Mouse (Mus musculus): ENCODE results near the gene Kcnh4.
A peak's percentile ranks its signal among the peaks of the same experiment; 100 is the strongest.

The Kcnh4 gene

GRCm38 (mm10) chr11:100730477-100731205 is 29.1 kb downstream of the Kcnh4 start:
- no peak for DNase-seq (ENCODE audit: low spot score)

DNA sequence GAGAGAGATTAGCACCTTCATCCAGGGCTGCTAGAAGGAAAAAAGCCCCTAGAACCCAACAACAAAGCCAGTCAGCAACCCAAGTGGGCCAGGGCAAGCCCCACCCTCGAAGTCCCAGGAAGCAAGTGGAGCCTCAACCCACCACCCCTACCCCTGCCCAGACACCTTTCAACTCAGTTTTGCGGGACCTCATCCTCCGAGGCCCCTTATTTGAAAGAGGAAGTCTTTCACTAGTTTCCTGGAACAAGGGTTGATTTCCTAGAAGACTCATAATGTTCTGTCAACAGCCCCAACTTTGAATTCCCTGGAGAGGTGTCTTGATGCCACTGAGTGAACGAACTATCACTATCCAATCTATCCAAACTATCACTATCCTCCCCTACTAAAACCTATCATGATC is 29.8 kb downstream of the Kcnh4 start:
- DNase-seq (ENCODE audit: low spot score): no peak

DNA sequence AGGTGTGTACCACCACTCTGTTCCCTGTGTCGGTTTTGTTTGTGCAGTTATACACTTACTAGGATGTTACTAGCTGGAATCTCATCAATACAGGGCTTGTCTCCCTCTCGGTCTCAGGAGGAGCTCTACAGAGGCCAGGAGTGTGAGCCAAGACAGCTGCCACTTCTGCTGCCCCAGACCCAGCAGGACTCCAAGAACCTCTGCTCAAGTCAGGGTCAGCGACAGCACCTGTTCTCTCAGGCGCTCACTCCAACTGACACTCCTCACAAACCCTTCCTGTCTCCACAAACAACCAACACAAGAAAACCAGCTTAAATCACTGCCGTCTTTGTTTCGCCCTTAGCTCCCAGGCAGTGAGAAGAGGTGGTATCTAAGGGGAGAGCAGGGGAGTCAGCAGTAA is 31.1 kb downstream of the Kcnh4 start:
- DNase-seq (ENCODE audit: low spot score): no peak

DNA sequence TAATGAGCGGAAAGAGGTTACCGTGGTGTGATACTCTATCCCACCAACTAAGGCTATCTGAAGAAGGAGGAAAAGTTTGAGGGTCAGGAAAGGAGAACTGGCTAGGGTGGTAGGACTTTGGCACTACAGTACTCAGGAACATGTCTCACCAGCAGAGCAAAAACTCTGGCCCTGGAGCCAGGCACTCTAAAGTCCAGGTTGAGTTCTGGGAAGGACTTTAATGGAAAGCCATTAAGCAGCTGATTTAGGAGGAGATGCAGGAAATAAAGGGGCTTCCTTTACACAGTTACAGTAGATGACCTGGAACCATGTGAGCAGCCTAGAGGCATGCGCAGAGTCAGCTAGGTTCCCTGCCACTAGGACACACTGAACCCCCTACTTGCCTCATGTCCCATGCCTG is 32.5 kb downstream of the Kcnh4 start:
- DNase-seq (ENCODE audit: low spot score): no peak

- no peak for DNase-seq (ENCODE audit: low spot score)
These were observed 34.7 kb downstream of the Kcnh4 start for GRCm38 (mm10) chr11:100724919-100725512.

GRCm38 (mm10) chr11:100722493-100723028 is 37.2 kb downstream of the Kcnh4 start:
- DNase-seq (ENCODE audit: low spot score): no peak

GRCm38 (mm10) chr11:100721776-100722492 is 37.8 kb downstream of the Kcnh4 start:
- DNase-seq (ENCODE audit: low spot score): no peak

DNA sequence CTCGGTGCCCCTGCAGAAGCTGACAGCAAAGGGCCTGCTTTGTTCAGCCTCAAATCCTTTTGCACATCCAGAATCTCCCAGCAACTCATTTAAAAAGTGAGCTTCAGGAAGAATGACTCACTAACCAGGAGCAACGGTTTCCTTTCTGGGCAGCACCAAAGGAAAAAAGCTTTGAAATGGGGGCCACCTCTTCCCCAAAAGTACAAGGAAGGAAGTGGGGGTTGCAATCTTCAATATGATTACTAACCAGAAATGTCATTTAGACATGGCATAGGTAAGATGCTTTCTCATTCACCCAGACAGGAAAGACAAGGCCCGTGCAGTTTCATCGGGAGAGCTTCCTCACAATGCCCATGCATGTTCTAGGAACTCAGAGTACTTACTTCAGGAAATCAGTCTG is 38.5 kb downstream of the Kcnh4 start:
- DNase-seq (ENCODE audit: low spot score): no peak

DNA sequence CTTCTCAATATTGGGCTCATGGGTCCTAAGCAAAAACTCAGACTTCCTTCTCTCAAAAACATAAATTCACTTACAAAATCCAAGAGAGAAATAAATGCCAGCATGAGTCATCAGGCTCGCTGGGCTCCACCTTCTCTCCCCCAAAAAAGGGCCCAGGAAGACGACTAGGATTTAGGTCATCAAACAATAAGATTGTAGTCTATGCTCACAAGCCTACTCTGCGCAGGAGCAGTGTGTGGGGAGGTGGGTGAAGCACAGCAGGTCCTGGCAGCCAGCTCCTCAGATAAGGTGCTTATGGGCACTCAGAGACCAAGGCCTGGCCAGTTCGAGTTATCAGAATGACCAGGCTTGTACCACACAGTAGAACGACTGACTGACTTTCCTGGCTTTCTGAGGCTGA is 39.4 kb downstream of the Kcnh4 start:
- DNase-seq (ENCODE audit: low spot score): no peak

- DNase-seq (ENCODE audit: low spot score): no peak
These were observed 39.8 kb downstream of the Kcnh4 start for GRCm38 (mm10) chr11:100719893-100720292.

GRCm38 (mm10) chr11:100719312-100719711 is 40.4 kb downstream of the Kcnh4 start:
- DNase-seq (ENCODE audit: low spot score): no peak

- no peak for DNase-seq (ENCODE audit: low spot score)
These were observed 40.9 kb downstream of the Kcnh4 start for GRCm38 (mm10) chr11:100718866-100719265.

DNA sequence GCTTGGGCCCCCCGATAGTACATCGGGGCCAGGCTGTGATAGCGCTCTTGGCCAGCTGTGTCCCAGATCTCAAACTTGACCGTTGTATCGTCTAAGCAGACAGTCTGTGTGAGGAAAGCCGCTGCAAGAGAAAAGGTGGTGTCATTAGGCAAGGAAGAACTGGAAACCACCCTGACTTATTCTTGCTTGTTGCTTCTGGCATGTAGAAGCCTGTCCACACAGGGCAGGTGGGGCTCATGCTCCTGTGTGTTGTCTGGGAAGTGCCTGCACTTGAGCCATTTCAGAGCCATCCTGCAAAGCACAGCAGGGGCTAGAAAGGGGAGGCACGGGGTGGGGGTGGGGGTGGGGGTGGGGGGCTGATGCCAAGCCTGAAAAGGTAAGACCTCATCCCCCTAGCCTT is 41.3 kb downstream of the Kcnh4 start:
- no peak for DNase-seq (ENCODE audit: low spot score)

DNA sequence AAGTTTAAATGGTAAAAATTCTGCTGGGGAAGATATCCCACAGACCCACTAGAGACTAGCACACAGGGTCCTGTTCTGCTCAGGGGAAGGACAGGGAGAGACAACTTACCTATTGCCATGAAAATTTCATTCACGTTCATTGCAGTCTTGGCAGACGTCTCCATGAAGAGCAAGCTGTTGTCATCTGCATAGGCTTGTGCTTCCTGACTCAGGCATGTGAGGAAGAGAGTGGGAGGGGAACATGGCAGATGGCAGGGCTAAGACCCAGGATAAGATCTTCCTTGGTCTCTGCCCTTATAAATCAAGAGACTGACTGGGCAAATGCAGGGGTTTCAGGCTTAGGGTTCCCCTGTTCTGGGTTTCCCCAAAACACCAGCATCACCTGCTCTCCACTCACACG is 43.1 kb downstream of the Kcnh4 start:
- no peak for DNase-seq (ENCODE audit: low spot score)

DNA sequence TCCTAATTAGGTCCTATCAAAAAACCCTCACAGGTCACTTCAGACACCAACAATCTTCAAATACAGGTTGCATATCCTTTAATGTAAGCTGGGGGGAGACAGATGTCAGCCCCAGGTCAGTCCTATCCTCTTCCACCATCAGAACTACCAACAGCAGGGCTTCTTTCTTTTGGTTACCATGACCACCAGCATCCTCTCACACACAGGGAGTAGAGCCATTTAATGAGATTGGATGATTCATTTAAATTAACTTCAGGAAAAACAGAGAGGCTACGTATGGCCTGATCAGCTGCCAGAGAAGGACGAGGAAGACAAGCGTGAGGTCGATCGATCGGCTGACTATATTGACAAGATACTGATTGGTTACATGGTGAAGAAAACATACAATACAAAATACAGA is 44.8 kb downstream of the Kcnh4 start:
- no peak for DNase-seq (ENCODE audit: low spot score)

DNA sequence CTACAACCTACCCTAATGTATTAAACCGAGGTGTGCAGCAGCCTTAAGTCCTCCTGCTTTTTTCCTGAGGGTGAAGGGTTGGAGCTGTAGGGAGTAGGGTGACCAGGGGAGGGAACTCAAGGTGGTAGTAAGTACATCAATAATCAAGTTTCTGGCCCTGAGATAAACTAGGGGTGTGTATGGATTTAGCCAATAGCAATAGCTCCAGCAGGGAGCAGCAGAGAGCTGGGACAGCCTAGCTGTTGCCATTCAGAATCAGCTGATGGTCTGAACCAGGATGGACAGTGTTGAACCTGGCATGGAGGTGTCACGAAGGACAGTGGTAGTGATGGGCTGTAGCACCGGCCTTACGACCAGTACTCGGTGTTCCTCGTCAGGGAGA is 45.2 kb downstream of the Kcnh4 start:
- no peak for DNase-seq (ENCODE audit: low spot score)

DNA sequence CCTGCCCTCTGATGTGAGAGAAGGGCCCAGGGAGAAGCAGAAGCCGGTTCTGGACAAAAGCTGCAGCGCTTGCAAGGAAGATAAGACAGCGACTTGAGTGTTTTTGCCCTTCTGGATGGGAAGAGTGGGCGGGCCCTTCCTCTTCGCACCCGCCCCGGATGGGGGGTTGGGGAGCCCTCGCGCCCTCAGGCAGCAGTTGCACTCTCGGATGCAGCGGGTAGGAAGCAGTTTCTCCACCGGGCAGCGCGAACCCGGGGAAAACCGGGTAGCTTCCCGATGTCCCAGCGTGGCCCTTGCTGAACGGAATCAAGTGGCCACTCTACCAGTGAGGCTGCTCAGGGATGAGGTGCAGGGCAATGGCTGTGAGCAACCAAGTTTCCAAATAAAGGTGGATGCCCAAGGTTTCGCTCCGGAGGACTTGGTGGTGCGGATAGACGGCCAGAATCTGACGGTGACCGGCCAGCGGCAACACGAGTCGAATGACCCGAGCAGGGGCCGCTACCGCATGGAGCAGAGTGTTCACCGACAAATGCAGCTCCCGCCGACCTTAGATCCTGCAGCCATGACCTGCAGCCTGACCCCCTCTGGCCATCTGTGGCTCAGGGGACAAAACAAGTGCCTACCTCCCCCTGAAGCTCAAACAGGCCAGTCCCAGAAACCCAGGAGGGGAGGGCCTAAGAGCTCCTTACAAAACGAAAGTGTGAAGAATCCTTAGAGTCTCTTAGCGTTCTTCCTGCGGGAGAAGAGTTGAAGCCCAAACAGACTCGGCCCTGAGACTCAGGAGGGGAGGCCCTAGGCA is 45.8 kb downstream of the Kcnh4 start, which contains the start of gene Hspb9:
Gene Hspb9, plus strand, starts transcription at position 116 of the 799 bp plus-strand sequence.
- peak; percentile 66 for DNase-seq (ENCODE audit: low spot score)

DNA sequence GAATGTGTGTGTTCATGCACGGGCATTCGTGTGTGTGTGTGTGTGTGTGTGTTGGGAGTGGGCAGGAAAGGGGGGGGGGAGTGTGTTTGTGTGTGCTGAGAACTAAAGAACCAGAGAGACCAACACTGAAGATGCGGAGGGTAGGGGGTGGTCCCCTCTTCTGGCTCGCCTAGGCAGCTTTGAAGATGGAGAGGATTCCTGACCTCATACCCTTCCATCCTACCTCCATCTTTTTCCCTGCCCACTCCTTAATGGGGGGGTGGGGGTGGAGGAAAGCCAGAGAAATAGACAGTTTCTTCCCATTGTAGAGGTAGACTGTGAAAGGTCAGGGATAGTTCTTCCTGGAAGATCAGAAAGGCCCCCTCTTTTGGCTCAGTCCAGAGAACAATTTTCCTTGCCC is 46.6 kb downstream of the Kcnh4 start:
- no peak for DNase-seq (ENCODE audit: low spot score)

DNA sequence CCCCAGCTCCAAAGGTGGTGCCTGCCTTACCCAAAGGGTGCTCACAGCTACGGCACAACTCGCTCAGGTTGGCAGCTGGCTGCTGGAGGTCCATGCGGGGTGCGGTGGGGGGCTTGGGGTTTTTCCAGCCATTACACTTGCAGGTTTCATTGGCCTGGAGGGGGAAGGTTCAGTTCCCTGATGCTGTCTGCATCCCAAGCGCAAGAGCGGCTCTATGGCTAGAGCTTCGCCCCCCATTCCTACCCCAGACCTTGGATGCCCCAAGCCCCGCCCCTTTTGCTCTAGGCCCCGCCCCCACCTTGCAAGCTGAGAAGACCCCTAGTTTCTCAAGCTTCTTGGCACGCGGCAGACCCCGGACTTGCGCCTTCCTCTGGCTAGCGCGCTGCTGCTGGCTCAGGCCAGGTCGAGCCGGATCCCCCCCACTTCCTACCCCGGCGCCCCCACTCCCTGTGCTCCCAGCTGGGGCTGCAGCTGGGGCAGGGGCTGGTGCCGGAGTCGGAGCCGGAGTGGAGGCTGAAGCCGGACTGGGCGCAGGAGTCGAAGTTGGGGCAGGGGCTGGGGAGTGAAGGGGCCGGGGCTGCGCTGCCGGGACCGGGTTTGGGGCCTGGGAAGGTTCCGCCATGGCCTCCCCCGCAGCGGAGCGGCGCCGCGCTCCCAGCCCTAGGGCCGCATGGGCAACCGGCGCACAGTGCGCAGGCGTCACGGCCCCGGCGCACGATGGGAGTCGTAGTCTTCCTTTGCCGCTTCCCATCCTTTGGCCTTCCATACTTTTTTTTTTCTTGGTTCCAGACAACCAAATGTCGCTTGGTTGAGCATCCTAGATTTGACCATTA is 47.7 kb downstream of the Kcnh4 start, which contains the start of gene Kat2a:
Gene Kat2a, minus strand, starts transcription at position 683 of the 833 bp plus-strand sequence.
- DNase-seq (ENCODE audit: low spot score): peak; percentile 88

DNA sequence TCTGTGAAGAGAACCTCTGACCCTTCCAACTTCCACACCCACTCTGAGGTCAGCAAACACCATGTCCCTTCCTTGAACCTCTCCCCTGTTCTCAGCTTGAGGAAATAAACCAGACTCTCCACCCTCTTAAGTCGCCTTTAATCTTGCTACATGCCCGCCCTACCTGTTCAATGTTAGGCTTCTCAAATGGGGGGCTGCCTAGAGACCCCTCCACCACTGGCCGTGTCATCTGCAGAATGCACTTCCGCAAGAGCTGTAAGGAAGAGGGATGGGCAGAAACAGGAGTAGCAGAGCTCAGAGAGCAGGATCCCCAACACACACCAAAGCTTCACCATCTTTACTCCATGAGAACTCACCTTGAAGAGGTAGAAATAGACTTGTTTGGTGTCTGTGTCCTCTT is 48.8 kb downstream of the Kcnh4 start:
- no peak for DNase-seq (ENCODE audit: low spot score)

DNA sequence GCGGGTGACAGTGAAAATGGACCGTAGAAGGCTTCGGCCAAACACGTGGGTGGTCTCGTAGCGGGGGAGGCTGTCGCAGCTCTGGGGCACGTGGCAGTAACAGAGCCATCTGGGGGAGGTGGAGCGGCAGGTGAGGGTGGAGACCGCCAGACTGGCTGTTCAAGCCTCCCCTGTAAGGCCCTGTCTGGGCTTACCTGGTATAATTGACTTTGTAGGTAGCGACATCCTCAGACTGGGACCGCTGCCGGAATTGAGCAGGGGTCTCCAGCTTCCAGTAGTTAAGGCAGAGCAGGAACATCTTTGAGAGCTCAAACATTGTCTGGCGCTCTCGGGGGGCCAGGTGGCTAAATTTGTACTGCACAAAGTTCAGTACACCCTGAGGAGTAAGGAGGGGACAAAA is 49.2 kb downstream of the Kcnh4 start:
- DNase-seq (ENCODE audit: low spot score): no peak

Measured in testis, postnatal 14 days (tissue).